Mouse (Mus musculus): ENCODE measurements at regions not wholly inside any gene's neighbourhood (a gene's known extent, or its start where the extent isn't known, plus 50 kb on each side); places are given as distances from the start of the nearest gene placed in this dataset.

DNA sequence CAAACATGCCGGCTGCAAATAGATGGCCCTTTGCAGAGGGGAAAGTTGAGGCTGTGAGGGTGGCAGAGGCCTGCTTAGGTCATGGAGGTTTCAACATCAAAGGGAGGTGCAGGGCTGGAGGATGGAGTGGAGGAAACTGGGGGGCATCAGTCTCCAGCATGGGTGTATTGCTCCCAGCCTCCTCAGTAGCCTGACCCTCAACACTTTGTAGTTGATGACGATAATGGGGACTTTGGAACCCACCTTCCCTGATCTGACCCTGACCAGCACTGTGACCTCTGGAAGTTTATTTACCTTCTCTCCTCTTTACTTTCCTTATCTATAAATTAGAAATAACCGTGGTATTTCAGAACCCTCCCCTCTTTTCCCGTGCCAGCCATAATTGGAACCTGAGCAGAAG lies 56.2 kb downstream of the Gm26897 start:
- intact Hi-C loops (cut with DNase I) = no loop called here
- DNase-seq (ENCODE audit: extremely low spot score in 1 of 2, low spot score in 2 of 2) = no peak

DNA sequence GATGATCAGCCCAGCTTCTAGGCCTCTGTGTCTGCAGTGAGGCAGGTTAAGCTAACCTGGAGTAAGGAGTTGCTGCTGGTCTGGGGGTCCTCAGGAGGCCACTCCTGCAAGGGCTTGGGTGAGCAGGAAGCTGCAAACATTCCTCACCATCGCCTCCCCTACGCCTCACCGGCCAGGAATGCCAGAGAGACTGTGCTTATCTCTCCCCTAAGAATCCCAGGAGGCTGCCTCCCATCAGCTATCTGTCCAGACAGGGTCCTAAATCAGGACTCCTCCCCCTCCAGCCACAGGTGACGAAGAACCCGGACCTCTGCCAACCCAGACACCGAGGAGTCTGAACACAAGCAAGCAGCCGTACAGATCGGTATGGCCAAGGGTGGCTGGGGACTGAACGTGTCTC lies 56.8 kb downstream of the Gm26897 start:
- DNase-seq (ENCODE audit: extremely low spot score in 1 of 2, low spot score in 2 of 2) = no peak
- intact Hi-C loops (cut with DNase I) = no loop called here

GRCm38 (mm10) chr5:111791089-111791561 lies 57.4 kb downstream of the Gm26897 start:
- intact Hi-C loops (cut with DNase I) = no loop called here
- DNase-seq (ENCODE audit: extremely low spot score in 1 of 2, low spot score in 2 of 2) = peak in 1 of 2 experiments; percentile 16

DNA sequence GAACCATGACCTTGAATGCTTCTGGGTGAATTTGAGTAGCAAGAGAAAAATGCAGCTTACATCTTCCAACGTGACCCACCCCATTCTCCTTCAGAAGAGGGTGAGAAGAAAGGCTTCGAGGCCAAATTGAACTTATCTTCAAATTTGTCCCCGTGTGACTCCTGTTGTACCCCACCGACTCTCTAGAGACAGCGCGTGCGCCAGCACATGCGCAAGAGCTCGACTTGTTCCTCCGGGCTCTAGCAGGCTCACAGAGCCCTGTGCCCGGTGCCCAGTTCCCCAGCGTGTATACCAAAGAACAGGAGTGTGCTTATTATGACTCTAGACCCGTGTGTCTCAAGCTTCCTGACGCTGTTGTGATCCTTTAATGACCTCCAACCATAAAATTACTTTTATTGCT lies 59.0 kb downstream of the Gm26897 start:
- intact Hi-C loops (cut with DNase I) = no loop called here
- no peak for DNase-seq (ENCODE audit: extremely low spot score in 1 of 2, low spot score in 2 of 2)

DNA sequence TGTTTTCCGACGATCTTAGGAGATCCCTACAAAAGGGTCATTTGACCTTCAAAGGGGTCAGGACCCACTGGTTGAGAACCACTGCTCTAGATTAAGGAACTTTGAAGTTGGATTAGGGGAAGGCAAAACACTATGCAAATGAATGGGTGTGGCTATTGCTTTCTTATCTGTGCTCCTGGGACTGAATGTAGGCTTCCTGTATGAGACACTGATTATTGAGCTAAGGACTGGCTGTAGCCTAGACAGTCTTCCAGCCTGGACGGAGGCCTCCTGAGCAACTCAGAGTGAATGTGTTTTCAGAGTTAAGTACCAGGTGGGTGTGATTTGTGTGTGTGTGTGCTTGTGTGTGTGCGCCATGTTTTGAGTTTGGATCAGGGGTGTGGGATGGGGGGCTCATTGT lies 59.5 kb downstream of the Gm26897 start:
- intact Hi-C loops (cut with DNase I) = no loop called here
- DNase-seq (ENCODE audit: extremely low spot score in 1 of 2, low spot score in 2 of 2) = no peak

DNA sequence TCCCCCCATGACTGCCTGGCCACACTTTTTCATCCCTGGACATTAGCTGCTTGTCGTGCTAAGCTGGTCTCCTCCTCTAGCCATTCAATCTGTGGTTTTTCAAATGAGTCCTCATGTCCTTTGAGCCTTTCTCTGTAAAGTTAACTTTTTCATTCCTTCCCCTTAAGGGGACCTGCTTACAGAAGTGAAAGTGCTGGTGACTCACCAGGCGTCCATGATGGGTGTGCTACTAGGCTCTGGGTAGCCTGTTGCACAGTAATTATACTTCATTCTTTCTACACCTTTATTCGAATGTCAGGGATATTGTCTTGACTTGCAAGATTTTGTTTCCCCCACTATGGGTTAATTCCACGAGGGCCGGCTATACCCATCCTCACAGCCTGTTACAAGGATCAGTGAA lies 63.2 kb downstream of the Gm26897 start:
- intact Hi-C loops (cut with DNase I) = no loop called here
- DNase-seq (ENCODE audit: extremely low spot score in 1 of 2, low spot score in 2 of 2) = no peak

- DNase-seq (ENCODE audit: extremely low spot score in 1 of 2, low spot score in 2 of 2) = peak in 1 of 2 experiments; percentile 46
- intact Hi-C loops (cut with DNase I) = no loop called here
These were observed 66.1 kb downstream of the Gm26897 start for GRCm38 (mm10) chr5:111799700-111800311.

DNA sequence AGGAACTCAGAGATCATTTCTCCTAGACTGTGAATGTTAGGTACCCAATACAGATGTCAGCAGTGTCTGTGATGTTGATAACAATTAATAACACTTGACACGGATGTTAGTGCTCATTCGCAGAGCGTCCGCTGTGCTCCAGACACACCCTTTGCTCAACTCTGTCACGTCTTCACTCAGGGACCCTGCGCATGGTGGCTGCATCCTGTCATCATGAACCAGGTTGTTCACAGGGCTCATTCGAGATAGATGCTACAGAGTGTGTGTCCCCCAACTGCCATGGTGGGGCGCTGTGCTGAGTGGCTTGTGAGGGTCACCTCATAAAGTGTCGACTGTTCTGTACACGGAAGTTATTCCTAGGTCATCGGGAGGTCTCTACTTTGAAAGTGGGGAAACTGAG lies 66.8 kb downstream of the Gm26897 start:
- intact Hi-C loops (cut with DNase I) = no loop called here

GRCm38 (mm10) chr5:111801051-111801450 lies 67.3 kb downstream of the Gm26897 start:
- DNase-seq (ENCODE audit: extremely low spot score in 1 of 2, low spot score in 2 of 2) = no peak
- intact Hi-C loops (cut with DNase I) = no loop called here

More for the DNA sequence above, 66.8 kb downstream of the Gm26897 start:
- no peak for DNase-seq (ENCODE audit: extremely low spot score in 1 of 2, low spot score in 2 of 2)

- DNase-seq (ENCODE audit: extremely low spot score in 1 of 2, low spot score in 2 of 2) = no peak
- intact Hi-C loops (cut with DNase I) = no loop called here
These were observed 70.8 kb downstream of the Gm26897 start for GRCm38 (mm10) chr5:111804542-111804941.

GRCm38 (mm10) chr5:111805150-111805549 lies 71.4 kb downstream of the Gm26897 start:
- intact Hi-C loops (cut with DNase I) = no loop called here
- no peak for DNase-seq (ENCODE audit: extremely low spot score in 1 of 2, low spot score in 2 of 2)

GRCm38 (mm10) chr5:111805761-111806191 lies 72.1 kb downstream of the Gm26897 start:
- intact Hi-C loops (cut with DNase I) = no loop called here
- DNase-seq (ENCODE audit: extremely low spot score in 1 of 2, low spot score in 2 of 2) = no peak

- intact Hi-C loops (cut with DNase I) = no loop called here
- DNase-seq (ENCODE audit: extremely low spot score in 1 of 2, low spot score in 2 of 2) = no peak
These were observed 76.5 kb downstream of the Gm26897 start for GRCm38 (mm10) chr5:111810079-111810808.

DNA sequence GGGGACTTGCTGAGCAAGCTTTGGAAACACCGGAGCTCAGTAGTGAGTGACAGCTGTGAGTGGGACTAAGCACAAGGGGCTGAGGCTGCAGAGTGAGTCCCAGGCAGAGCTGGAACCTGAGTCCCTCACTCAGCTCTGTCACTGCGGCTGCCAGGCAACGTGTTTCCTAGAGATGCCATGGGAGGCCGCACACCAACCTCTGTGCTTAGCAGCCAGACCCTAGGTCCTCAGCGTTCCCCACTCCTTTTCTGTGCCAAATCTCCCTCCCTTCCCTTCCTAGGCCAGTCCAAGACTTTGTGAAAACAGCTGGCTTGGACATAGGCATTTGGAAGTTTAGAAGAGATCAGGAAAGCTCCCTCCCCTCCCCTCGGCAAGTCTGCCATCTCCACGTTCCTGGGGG lies 78.9 kb downstream of the Gm26897 start:
- DNase-seq (ENCODE audit: extremely low spot score in 1 of 2, low spot score in 2 of 2) = no peak
- intact Hi-C loops (cut with DNase I) = no loop called here

GRCm38 (mm10) chr5:111813090-111813753 lies 79.5 kb downstream of the Gm26897 start:
- peak; percentile 88 for DNase-seq (ENCODE audit: extremely low spot score in 1 of 2, low spot score in 2 of 2)
- intact Hi-C loops (cut with DNase I) = no loop called here

DNA sequence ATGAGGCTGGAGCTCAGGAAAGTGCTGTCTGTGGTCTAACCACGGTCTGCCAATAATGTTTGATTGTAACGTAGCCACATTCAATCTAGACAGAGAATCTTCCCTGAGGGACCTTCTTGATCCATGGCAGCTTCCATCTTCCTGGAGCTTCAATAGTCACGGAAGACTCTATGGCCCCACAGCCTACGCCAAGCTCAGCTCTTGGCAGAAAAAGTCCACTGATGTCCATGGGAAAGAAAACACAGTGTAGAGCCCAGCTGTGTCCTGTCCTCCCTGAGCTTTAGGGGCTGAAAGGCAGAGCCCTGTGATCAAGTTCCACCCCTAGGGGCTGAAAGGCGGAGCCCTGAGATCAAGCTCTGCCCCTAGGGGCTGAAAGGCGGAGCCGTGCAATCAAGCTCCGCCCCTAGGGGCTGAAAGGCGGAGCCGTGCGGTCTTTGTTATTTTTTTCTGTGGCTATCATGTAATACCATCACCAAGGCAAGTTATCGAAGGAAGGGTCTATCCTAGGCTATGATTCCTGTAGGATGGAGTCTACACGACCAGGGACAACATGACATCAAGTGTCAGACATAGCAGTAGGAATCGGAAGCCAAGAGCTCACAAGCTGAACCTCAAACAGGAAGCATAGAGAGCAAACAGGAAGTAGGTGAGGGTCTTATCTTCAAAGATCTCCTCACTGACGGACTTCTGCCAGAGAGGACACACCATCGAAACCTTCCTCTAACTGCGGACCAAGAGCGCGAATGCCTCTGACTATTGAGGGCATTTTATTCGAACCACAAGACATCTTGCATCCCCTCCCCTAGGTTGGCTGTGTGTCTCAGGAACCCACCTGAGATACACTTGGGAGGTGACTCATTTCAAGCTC lies 81.4 kb downstream of the Gm26897 start:
- no peak for DNase-seq (ENCODE audit: extremely low spot score in 1 of 2, low spot score in 2 of 2)
- intact Hi-C loops (cut with DNase I) = no loop called here

- DNase-seq (ENCODE audit: extremely low spot score in 1 of 2, low spot score in 2 of 2) = peak in 1 of 2 experiments; percentile 53
- intact Hi-C loops (cut with DNase I) = no loop called here
These were observed 87.2 kb downstream of the Gm26897 start for GRCm38 (mm10) chr5:111820963-111821362.

DNA sequence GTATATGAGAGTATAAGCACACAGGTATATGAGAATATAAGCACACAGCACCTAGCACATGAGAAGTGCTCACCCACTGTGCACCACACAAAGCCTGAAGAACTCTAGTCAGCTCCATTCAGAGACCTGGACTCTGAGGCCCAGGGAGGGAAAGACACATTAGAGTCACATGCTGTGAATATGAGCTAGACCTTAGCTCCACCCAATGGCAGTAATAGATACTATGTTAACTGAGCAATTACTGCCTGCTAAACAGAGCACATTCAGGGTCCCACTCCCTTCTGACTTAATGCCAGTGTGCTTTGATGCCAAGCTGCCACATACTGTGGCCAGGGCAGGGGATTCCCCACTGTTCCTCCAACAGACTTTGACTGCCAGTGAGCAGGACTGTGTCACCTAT lies 89.2 kb downstream of the Gm26897 start:
- intact Hi-C loops (cut with DNase I) = no loop called here
- DNase-seq (ENCODE audit: extremely low spot score in 1 of 2, low spot score in 2 of 2) = no peak

DNA sequence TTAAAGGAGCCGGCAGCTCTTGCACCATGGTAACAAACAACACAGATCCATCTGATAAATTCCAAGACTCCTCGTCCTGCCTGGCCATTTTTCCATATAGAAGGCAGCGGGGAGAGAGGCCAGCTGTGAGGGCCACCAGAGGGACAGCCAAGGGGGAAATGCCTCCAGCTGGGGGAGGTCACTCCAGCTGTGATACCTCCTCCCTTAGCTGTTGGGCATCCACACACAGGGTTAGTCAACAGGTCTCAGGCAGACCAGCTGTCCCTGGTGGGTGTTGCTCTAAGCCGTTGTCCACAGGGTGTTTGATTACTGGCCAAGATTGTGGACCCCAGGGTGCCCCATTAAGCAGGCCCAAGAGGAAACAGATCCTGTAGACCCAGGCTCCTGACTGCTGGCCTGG lies 89.7 kb downstream of the Gm26897 start:
- no peak for DNase-seq (ENCODE audit: extremely low spot score in 1 of 2, low spot score in 2 of 2)
- intact Hi-C loops (cut with DNase I) = no loop called here
